Comparison of ENCODE assay signal across 23 mouse cellular contexts in genomic region chr19:60363988-60364599, GRCm38 (mm10).
DNase-seq lines count a peak whose midpoint lies in the region; ATAC-seq lines count a peak whose summit lies in the region.
"Had no signal": no experiment of that assay in that cellular context is flagged by ENCODE, and none has a peak within 500 bp of the region (broad histone marks: within the 10 kb centered on the region; RNA-seq: fewer than 3 reads in every experiment).

No protein-coding gene starts in this region.

- H3K4me1 ChIP-seq in hindbrain, embryonic 14.5 days (replicated peaks; ENCODE audit: control insufficient read depth, insufficient read depth, low read length), result no peaks in the 10 kb centered on the region; the same call in 1 of the 2 replicates
- no peaks in the 10 kb centered on the region for H3K4me1 ChIP-seq in hindbrain, embryonic 10.5 days (replicated peaks)
- H3K4me1 ChIP-seq in midbrain, embryonic 14.5 days (ENCODE audit: control insufficient read depth, insufficient read depth, low read length), result 0 out of 2 replicates have a peak, but pooled peaks cover 6% of the 10 kb centered on the region
- H3K4me1 ChIP-seq in midbrain, embryonic 10.5 days, result peaks cover 18% of the 10 kb centered on the region
- H3K4me1 ChIP-seq in forebrain, embryonic 13.5 days, result peaks cover 12% of the 10 kb centered on the region
- H3K4me1 ChIP-seq: embryonic facial prominence, embryonic 15.5 days; neural tube, embryonic 15.5 days had no signal

- WGBS in hindbrain, embryonic 14.5 days, result 52% methylated on average over 4 of the region's 4 CpGs
- 75% methylated on average over 4 of the region's 4 CpGs for WGBS in hindbrain, embryonic 10.5 days
- WGBS in midbrain, embryonic 14.5 days, result 22% methylated on average over 4 of the region's 4 CpGs
- WGBS in midbrain, embryonic 10.5 days, result 51% methylated on average over 4 of the region's 4 CpGs
- 17% methylated on average over 4 of the region's 4 CpGs for WGBS in forebrain, embryonic 13.5 days

- no peak overlapping the region for H3K4me3 ChIP-seq in hindbrain, embryonic 14.5 days (replicated peaks; ENCODE audit: low read length)
- H3K4me3 ChIP-seq in hindbrain, embryonic 10.5 days, result no peak overlapping the region
- no peak overlapping the region for H3K4me3 ChIP-seq in midbrain, embryonic 14.5 days (replicated peaks; ENCODE audit: low read depth, low read length)
- H3K4me3 ChIP-seq in midbrain, embryonic 10.5 days, result no peak overlapping the region
- no peak overlapping the region for H3K4me3 ChIP-seq in forebrain, embryonic 13.5 days
- H3K4me3 ChIP-seq: embryonic facial prominence, embryonic 15.5 days; myocyte; neural tube, embryonic 15.5 days had no signal

- no peaks in the 10 kb centered on the region for H3K9me3 ChIP-seq in hindbrain, embryonic 14.5 days (ENCODE audit: control insufficient read depth, low read length)
- no peaks in the 10 kb centered on the region for H3K9me3 ChIP-seq in hindbrain, embryonic 10.5 days
- no peaks in the 10 kb centered on the region for H3K9me3 ChIP-seq in midbrain, embryonic 14.5 days (ENCODE audit: control insufficient read depth, low read length)
- no peaks in the 10 kb centered on the region for H3K9me3 ChIP-seq in midbrain, embryonic 10.5 days (replicated peaks)
- no peaks in the 10 kb centered on the region for H3K9me3 ChIP-seq in forebrain, embryonic 13.5 days (replicated peaks)
- H3K9me3 ChIP-seq: embryonic facial prominence, embryonic 15.5 days; G1E; neural tube, embryonic 15.5 days had no signal

- H3K27ac ChIP-seq in hindbrain, embryonic 14.5 days, result no peak overlapping the region
- H3K27ac ChIP-seq in hindbrain, embryonic 10.5 days, result no peak overlapping the region
- H3K27ac ChIP-seq in midbrain, embryonic 14.5 days (replicated peaks; ENCODE audit: low read depth, low read length), result no peak overlapping the region
- no peak overlapping the region for H3K27ac ChIP-seq in midbrain, embryonic 10.5 days (replicated peaks)
- H3K27ac ChIP-seq in forebrain, embryonic 13.5 days, result no peak overlapping the region
- H3K27ac ChIP-seq: embryonic facial prominence, embryonic 15.5 days; neural tube, embryonic 15.5 days had no signal

- H3K36me3 ChIP-seq in hindbrain, embryonic 14.5 days (replicated peaks; ENCODE audit: control insufficient read depth, insufficient read depth), result no peaks in the 10 kb centered on the region
- no peaks in the 10 kb centered on the region for H3K36me3 ChIP-seq in hindbrain, embryonic 10.5 days
- no peaks in the 10 kb centered on the region for H3K36me3 ChIP-seq in midbrain, embryonic 14.5 days (ENCODE audit: control insufficient read depth, insufficient read depth, low read length)
- no peaks in the 10 kb centered on the region for H3K36me3 ChIP-seq in midbrain, embryonic 10.5 days
- no peaks in the 10 kb centered on the region for H3K36me3 ChIP-seq in forebrain, embryonic 13.5 days (ENCODE audit: poor library complexity, severe bottlenecking)
- H3K36me3 ChIP-seq: embryonic facial prominence, embryonic 15.5 days; G1E; neural tube, embryonic 15.5 days had no signal

- peak; percentile 40; the same call in 1 of the 2 replicates for ATAC-seq in hindbrain, embryonic 14.5 days (ENCODE audit: low FRiP score)
- ATAC-seq in midbrain, embryonic 14.5 days (ENCODE audit: low FRiP score, low TSS enrichment), result no peak; the same call in 1 of the 2 replicates
- ATAC-seq in forebrain, embryonic 13.5 days, result peak; percentile 53; the same call in 1 of the 2 replicates
- ATAC-seq: hindbrain, embryonic 16.5 days; intestine, embryonic 16.5 days had no signal

- no peak overlapping the region for H3K4me2 ChIP-seq in hindbrain, embryonic 14.5 days (replicated peaks)
- no peak overlapping the region for H3K4me2 ChIP-seq in midbrain, embryonic 14.5 days (ENCODE audit: low read length)
- no peak overlapping the region for H3K4me2 ChIP-seq in forebrain, embryonic 13.5 days
- H3K4me2 ChIP-seq: embryonic facial prominence, embryonic 15.5 days; heart, embryonic 11.5 days; liver, embryonic 11.5 days; neural tube, embryonic 15.5 days had no signal

- DNase-seq in hindbrain, embryonic 14.5 days (ENCODE audit: low spot score), result no peak
- DNase-seq in hindbrain, embryonic 10.5 days (ENCODE audit: low spot score), result no peak
- peak; percentile 46 for DNase-seq in midbrain, embryonic 14.5 days
- DNase-seq in midbrain, embryonic 10.5 days (ENCODE audit: low spot score), result no peak
- peak; percentile 18 for DNase-seq in retina, postnatal 1 day
- DNase-seq in left cerebral cortex, adult 11 months (ENCODE audit: low spot score), result no peak
- no peak for DNase-seq in layer of hippocampus, adult 9-11 months
- DNase-seq: adrenal gland, postnatal 14 days; cerebellum, adult 11 months; heart, postnatal 10 days; lung, adult 18-20 months; lung, postnatal 36 days; right cerebral cortex, postnatal 25 days; thymus, adult 2 months had no signal

- no peak overlapping the region for H3K9ac ChIP-seq in hindbrain, embryonic 14.5 days
- no peak overlapping the region for H3K9ac ChIP-seq in midbrain, embryonic 14.5 days (replicated peaks; ENCODE audit: low read length)
- no peak overlapping the region for H3K9ac ChIP-seq in forebrain, embryonic 13.5 days
- H3K9ac ChIP-seq: embryonic facial prominence, embryonic 15.5 days; neural tube, embryonic 15.5 days had no signal

- H3K27me3 ChIP-seq in hindbrain, embryonic 14.5 days (ENCODE audit: control insufficient read depth, insufficient read depth, low read length), result no peaks in the 10 kb centered on the region
- no peaks in the 10 kb centered on the region for H3K27me3 ChIP-seq in hindbrain, embryonic 10.5 days (ENCODE audit: insufficient read depth, poor library complexity, severe bottlenecking)
- H3K27me3 ChIP-seq in midbrain, embryonic 14.5 days (ENCODE audit: control insufficient read depth, insufficient read depth, low read length), result no peaks in the 10 kb centered on the region
- H3K27me3 ChIP-seq in midbrain, embryonic 10.5 days (ENCODE audit: low read depth, poor library complexity, severe bottlenecking), result no peaks in the 10 kb centered on the region
- no peaks in the 10 kb centered on the region for H3K27me3 ChIP-seq in forebrain, embryonic 13.5 days
- H3K27me3 ChIP-seq: embryonic facial prominence, embryonic 15.5 days; neural tube, embryonic 15.5 days had no signal

Comparison
In these comparisons a context has a peak if more than half of its experiments do, and no peak if none do; other contexts are left out.
1. DNase-seq: peak in midbrain, embryonic 14.5 days (single experiment) and retina, postnatal 1 day (single experiment); none in hindbrain, embryonic 14.5 days (single experiment), hindbrain, embryonic 10.5 days (single experiment), midbrain, embryonic 10.5 days (single experiment), left cerebral cortex, adult 11 months (single experiment) and layer of hippocampus, adult 9-11 months (single experiment).